Mouse (Mus musculus): ENCODE measurements around the gene Fyb. TPM values are rescaled to one million over a fixed set of nuclear protein-coding genes. Genes with fewer than 3 reads are reported as not detected.

Fyb gene
- polyA plus RNA-seq, 1 experiment = 129 TPM

- H3K4me2 ChIP-seq (ENCODE audit: low read depth) = no peak overlapping the region
- TF ChIP-seq REST (IDR thresholded peaks at IDR 0.05; ENCODE audit: insufficient read depth, insufficient read length) (no peak), TCF3 (IDR thresholded peaks at IDR 0.05; ENCODE audit: insufficient read length, low read depth) (no peak), SRF (IDR thresholded peaks at IDR 0.05; ENCODE audit: control insufficient read depth, insufficient read length, low read depth) (no peak), MAX (IDR thresholded peaks at IDR 0.05; ENCODE audit: low read depth) (no peak), MYOD1 (IDR thresholded peaks at IDR 0.05; ENCODE audit: control insufficient read depth in 1 of 3, insufficient read length in 2 of 3, low read depth in 2 of 3) (no peak), TCF12 (IDR thresholded peaks at IDR 0.05; ENCODE audit: insufficient read depth, poor library complexity, severe bottlenecking) (no peak), POLR2AphosphoS2 (IDR thresholded peaks at IDR 0.05; ENCODE audit: insufficient read length, low read depth) (no peak), MYOG (IDR thresholded peaks at IDR 0.05; ENCODE audit: control insufficient read depth in 1 of 3, insufficient read depth in 1 of 3, insufficient read length in 2 of 3, low read depth in 2 of 3) (no peak), E2F4 (IDR thresholded peaks at IDR 0.05; ENCODE audit: insufficient read depth) (no peak), USF1 (IDR thresholded peaks at IDR 0.05; ENCODE audit: low read depth) (no peak), CEBPB (IDR thresholded peaks at IDR 0.05; ENCODE audit: insufficient read depth, poor library complexity, severe bottlenecking) (no peak)
- H3ac ChIP-seq (ENCODE audit: control insufficient read depth, insufficient read length) = no peak overlapping the region
- H3K4me3 ChIP-seq = no peak overlapping the region
- no peaks in the 10 kb centered on the region for H3K27me3 ChIP-seq (ENCODE audit: control insufficient read depth, insufficient read depth, insufficient read length)
- H3K79me2 ChIP-seq (ENCODE audit: control insufficient read depth, insufficient read depth) = peaks cover 65% of the 10 kb centered on the region
- H3K36me3 ChIP-seq (ENCODE audit: control insufficient read depth, insufficient read depth) = no peaks in the 10 kb centered on the region
Observed at GRCm38 (mm10) chr15:6710341-6710740, 187.7 kb downstream of the Fyb start.

- no peak overlapping the region for H3ac ChIP-seq (ENCODE audit: control insufficient read depth, insufficient read length)
- no peak overlapping the region for H3K4me2 ChIP-seq (ENCODE audit: low read depth)
- no peak overlapping the region for H3K4me3 ChIP-seq
- H3K36me3 ChIP-seq (ENCODE audit: control insufficient read depth, insufficient read depth) = no peaks in the 10 kb centered on the region
- peaks cover 73% of the 10 kb centered on the region for H3K79me2 ChIP-seq (ENCODE audit: control insufficient read depth, insufficient read depth)
- no peaks in the 10 kb centered on the region for H3K27me3 ChIP-seq (ENCODE audit: control insufficient read depth, insufficient read depth, insufficient read length)
- TF ChIP-seq MYOD1 (IDR thresholded peaks at IDR 0.05; ENCODE audit: control insufficient read depth in 1 of 3, insufficient read length in 2 of 3, low read depth in 2 of 3) (no peak), REST (IDR thresholded peaks at IDR 0.05; ENCODE audit: insufficient read depth, insufficient read length) (no peak), USF1 (IDR thresholded peaks at IDR 0.05; ENCODE audit: low read depth) (no peak), POLR2A (IDR thresholded peaks at IDR 0.05; ENCODE audit: insufficient read length, low read depth) (no peak), MAX (IDR thresholded peaks at IDR 0.05; ENCODE audit: low read depth) (no peak), MYOG (IDR thresholded peaks at IDR 0.05; ENCODE audit: control insufficient read depth in 1 of 3, insufficient read depth in 1 of 3, insufficient read length in 2 of 3, low read depth in 2 of 3) (no peak), TCF3 (IDR thresholded peaks at IDR 0.05; ENCODE audit: insufficient read length, low read depth) (no peak), TCF12 (IDR thresholded peaks at IDR 0.05; ENCODE audit: insufficient read depth, poor library complexity, severe bottlenecking) (no peak), CEBPB (IDR thresholded peaks at IDR 0.05; ENCODE audit: insufficient read depth, poor library complexity, severe bottlenecking) (no peak), POLR2AphosphoS2 (IDR thresholded peaks at IDR 0.05; ENCODE audit: insufficient read length, low read depth) (no peak), E2F4 (IDR thresholded peaks at IDR 0.05; ENCODE audit: insufficient read depth) (no peak), SRF (IDR thresholded peaks at IDR 0.05; ENCODE audit: control insufficient read depth, insufficient read length, low read depth) (no peak)
Observed at GRCm38 (mm10) chr15:6711226-6711625, 188.6 kb downstream of the Fyb start.

Other genes with a start within 250 kb of the Fyb start
- gene Dab2, start 223.1 kb upstream of the Fyb start, polyA plus RNA-seq (2012; fragmentation: generic; extraction: Trizol) = 9.8 TPM
- gene C9, start 77.5 kb upstream of the Fyb start, polyA plus RNA-seq (2012; fragmentation: generic; extraction: Trizol) = not detected
- gene Rictor, start 185.5 kb downstream of the Fyb start, polyA plus RNA-seq (2012; fragmentation: generic; extraction: Trizol) = 2.4 TPM

All from myocyte (in vitro differentiated cells).